Mouse (Mus musculus): ENCODE measurements around the gene Taf1b.

Gene Taf1b

GRCm38 (mm10) chr12:24552531-24552930 lies 54.4 kb downstream of the Taf1b start:
- DNase-seq (ENCODE audit: low spot score in 2 of 2) = no peak

GRCm38 (mm10) chr12:24555976-24556375 lies 57.8 kb downstream of the Taf1b start:
- no peak for DNase-seq (ENCODE audit: low spot score in 2 of 2)

- DNase-seq (ENCODE audit: low spot score in 2 of 2) = no peak
These were observed 65.3 kb downstream of the Taf1b start for GRCm38 (mm10) chr12:24563395-24563960.

GRCm38 (mm10) chr12:24565311-24565710 lies 67.2 kb downstream of the Taf1b start:
- DNase-seq (ENCODE audit: low spot score in 2 of 2) = no peak

GRCm38 (mm10) chr12:24567606-24568005 lies 69.4 kb downstream of the Taf1b start:
- DNase-seq (ENCODE audit: low spot score in 2 of 2) = no peak

- DNase-seq (ENCODE audit: low spot score in 2 of 2) = peak; percentile 90 to 93
These were observed 73.6 kb downstream of the Taf1b start, which contains the start of gene Grhl1 for GRCm38 (mm10) chr12:24571523-24572392. Grhl1 (plus strand) TSS chr12:24572283.

- DNase-seq (ENCODE audit: low spot score in 2 of 2) = peak; percentile 28 to 44
These were observed 74.5 kb downstream of the Taf1b start for GRCm38 (mm10) chr12:24572421-24573274.

- no peak for DNase-seq (ENCODE audit: low spot score in 2 of 2)
These were observed 75.1 kb downstream of the Taf1b start for GRCm38 (mm10) chr12:24573275-24573580.

- no peak for DNase-seq (ENCODE audit: low spot score in 2 of 2)
These were observed 76.7 kb downstream of the Taf1b start for GRCm38 (mm10) chr12:24574870-24575269.

GRCm38 (mm10) chr12:24580452-24580851 lies 82.3 kb downstream of the Taf1b start:
- no peak for DNase-seq (ENCODE audit: low spot score in 2 of 2)

GRCm38 (mm10) chr12:24580996-24581683 lies 83.0 kb downstream of the Taf1b start:
- DNase-seq (ENCODE audit: low spot score in 2 of 2) = peak in 1 of 2 experiments; percentile 29

GRCm38 (mm10) chr12:24583653-24584052 lies 85.5 kb downstream of the Taf1b start:
- DNase-seq (ENCODE audit: low spot score in 2 of 2) = no peak

- DNase-seq (ENCODE audit: low spot score in 2 of 2) = peak in 1 of 2 experiments; percentile 49
These were observed 86.7 kb downstream of the Taf1b start for GRCm38 (mm10) chr12:24584835-24585234.

- DNase-seq (ENCODE audit: low spot score in 2 of 2) = no peak
These were observed 88.0 kb downstream of the Taf1b start for GRCm38 (mm10) chr12:24586193-24586592.

- no peak for DNase-seq (ENCODE audit: low spot score in 2 of 2)
These were observed 92.2 kb downstream of the Taf1b start for GRCm38 (mm10) chr12:24590371-24590770.

GRCm38 (mm10) chr12:24592055-24592454 lies 93.9 kb downstream of the Taf1b start:
- no peak for DNase-seq (ENCODE audit: low spot score in 2 of 2)

- DNase-seq (ENCODE audit: low spot score in 2 of 2) = peak; percentile 49 to 71
These were observed 95.0 kb downstream of the Taf1b start for GRCm38 (mm10) chr12:24592956-24593672.

GRCm38 (mm10) chr12:24597376-24597775 lies 99.2 kb downstream of the Taf1b start:
- DNase-seq (ENCODE audit: low spot score in 2 of 2) = no peak

GRCm38 (mm10) chr12:24599366-24599895 lies 101.3 kb downstream of the Taf1b start:
- DNase-seq (ENCODE audit: low spot score in 2 of 2) = no peak

GRCm38 (mm10) chr12:24600074-24600473 lies 101.9 kb downstream of the Taf1b start:
- DNase-seq (ENCODE audit: low spot score in 2 of 2) = no peak

GRCm38 (mm10) chr12:24600806-24601205 lies 102.6 kb downstream of the Taf1b start:
- peak; percentile 71 to 84 for DNase-seq (ENCODE audit: low spot score in 2 of 2)
